Mouse (Mus musculus) CD8-positive naive resting alpha-beta T cell, adult 57 days (primary cell): ENCODE data around the gene Gm10999. TPM values are rescaled to one million over a fixed set of nuclear protein-coding genes. Genes with fewer than 3 reads are reported as not detected.

ENCODE experiments used
- total RNA-seq: library from RNA; stranded (reverse); gene quantifications from one replicate; pipeline ENCODE4 v1.2.4, GENCODE M21; 2023

The Gm10999 gene
- not detected for total RNA-seq

GRCm38 (mm10) chr8:129131561-129131960 lies at the start of gene Gm10999:
Gene Gm10999 (minus strand): TSS chr8:129131661.

Other genes with a start within 250 kb of the Gm10999 start
- not detected for gene Ccdc7a, start 66.1 kb downstream of the Gm10999 start, total RNA-seq
- gene Ccdc7b, start 64.5 kb downstream of the Gm10999 start, total RNA-seq = not detected
- gene 2610044O15Rik8, start 102.7 kb upstream of the Gm10999 start, total RNA-seq = 9.0 TPM